Mouse (Mus musculus): ENCODE measurements at regions not wholly inside any gene's neighbourhood (a gene's known extent, or its start where the extent isn't known, plus 50 kb on each side); places are given as distances from the start of the nearest gene placed in this dataset.

DNA sequence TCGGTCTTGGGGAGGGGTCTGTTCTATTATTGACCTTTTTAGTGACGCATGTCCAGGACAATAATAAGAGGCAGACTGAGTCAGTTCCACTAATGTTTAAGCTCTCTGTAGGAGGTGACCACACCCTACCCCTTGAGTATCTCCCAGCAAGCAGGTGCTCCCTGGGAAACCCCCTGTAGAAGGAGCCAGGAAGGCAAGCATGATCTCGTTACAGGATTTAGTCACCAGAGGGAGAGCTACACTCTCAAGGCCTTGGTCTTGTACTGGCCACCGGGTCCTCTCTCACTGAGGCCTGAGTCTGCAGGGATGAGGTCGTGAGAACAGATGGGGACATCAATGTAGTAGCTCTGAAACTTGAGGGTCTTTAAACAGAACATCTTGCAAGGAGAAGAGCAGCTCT lies 55.3 kb upstream of the Ccnd2 start:
- 60% methylated on average over 5 of the region's 5 CpGs for WGBS
- no peaks in the 10 kb centered on the region for H3K4me1 ChIP-seq (replicated peaks; ENCODE audit: control insufficient read depth, insufficient read depth)
- DNase-seq (ENCODE audit: low spot score): no peak
- TF ChIP-seq CTCF (IDR thresholded peaks at IDR 0.05; ENCODE audit: low read depth) (no peak), EP300 (optimal IDR thresholded peaks at IDR 0.05) (no peak)
- no peak; the same call in 1 of the 2 replicates for ATAC-seq (ENCODE audit: low FRiP score, low TSS enrichment)
- no peak overlapping the region for H3K4me2 ChIP-seq (replicated peaks; ENCODE audit: low read depth)
- no peaks in the 10 kb centered on the region for H3K36me3 ChIP-seq (ENCODE audit: control insufficient read depth, insufficient read depth, low read length)
- H3K9ac ChIP-seq (ENCODE audit: low read length): no peak overlapping the region
- H3K4me3 ChIP-seq (ENCODE audit: low read depth, low read length): no peak overlapping the region
- no peaks in the 10 kb centered on the region for H3K27me3 ChIP-seq (ENCODE audit: control insufficient read depth, insufficient read depth, low read length)
- no peaks in the 10 kb centered on the region for H3K9me3 ChIP-seq (ENCODE audit: control insufficient read depth, low read length)
- no peak overlapping the region for H3K27ac ChIP-seq (replicated peaks)

DNA sequence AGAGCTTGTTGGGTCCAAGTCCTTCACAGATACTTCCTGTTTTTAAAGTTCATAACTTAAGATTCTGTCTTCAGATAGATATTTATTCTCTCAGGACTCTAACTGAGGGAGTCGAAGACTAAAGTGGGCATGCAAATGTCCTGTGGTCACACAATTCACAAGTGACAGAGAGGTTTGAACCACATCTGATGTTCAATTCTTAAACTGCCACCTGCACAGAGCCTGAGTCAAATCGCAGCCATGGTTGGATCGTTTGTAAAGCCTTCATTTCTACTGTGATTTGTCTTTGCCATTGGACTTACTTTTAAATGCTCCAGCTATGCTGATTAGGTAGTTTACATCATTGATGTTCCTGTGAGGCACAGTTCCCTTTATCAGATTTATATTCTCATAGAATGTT lies 61.4 kb upstream of the Ccnd2 start:
- WGBS: 86% methylated on average over 3 of the region's 3 CpGs

GRCm38 (mm10) chr6:127215915-127216314 lies 63.9 kb upstream of the Ccnd2 start:
- no peak overlapping the region for H3K27ac ChIP-seq (replicated peaks)
- no peaks in the 10 kb centered on the region for H3K27me3 ChIP-seq (ENCODE audit: control insufficient read depth, insufficient read depth, low read length)
- DNase-seq (ENCODE audit: low spot score) (no peak), ATAC-seq (ENCODE audit: low FRiP score, low TSS enrichment) (no peak)
- no peaks in the 10 kb centered on the region for H3K36me3 ChIP-seq (ENCODE audit: control insufficient read depth, insufficient read depth, low read length)
- no peaks in the 10 kb centered on the region for H3K9me3 ChIP-seq (ENCODE audit: control insufficient read depth, low read length)
- no peak overlapping the region for H3K4me3 ChIP-seq (ENCODE audit: low read depth, low read length)
- no peak overlapping the region for H3K9ac ChIP-seq (ENCODE audit: low read length)
- WGBS: 53% methylated on average over 4 of the region's 4 CpGs
- H3K4me1 ChIP-seq (replicated peaks; ENCODE audit: control insufficient read depth, insufficient read depth): no peaks in the 10 kb centered on the region
- no peak overlapping the region for H3K4me2 ChIP-seq (replicated peaks; ENCODE audit: low read depth)
- TF ChIP-seq CTCF (IDR thresholded peaks at IDR 0.05; ENCODE audit: low read depth) (no peak), EP300 (optimal IDR thresholded peaks at IDR 0.05) (no peak)

More for the DNA sequence above, 61.4 kb upstream of the Ccnd2 start:
- TF ChIP-seq EP300 (optimal IDR thresholded peaks at IDR 0.05): no peak
- no peak for TF ChIP-seq CTCF (IDR thresholded peaks at IDR 0.05; ENCODE audit: low read depth)
- H3K4me2 ChIP-seq (replicated peaks; ENCODE audit: low read depth): no peak overlapping the region
- H3K4me1 ChIP-seq (replicated peaks; ENCODE audit: control insufficient read depth, insufficient read depth): no peaks in the 10 kb centered on the region
- no peak overlapping the region for H3K9ac ChIP-seq (ENCODE audit: low read length)
- H3K4me3 ChIP-seq (ENCODE audit: low read depth, low read length): no peak overlapping the region
- ATAC-seq (ENCODE audit: low FRiP score, low TSS enrichment) (no peak), DNase-seq (ENCODE audit: low spot score) (no peak)
- no peaks in the 10 kb centered on the region for H3K36me3 ChIP-seq (ENCODE audit: control insufficient read depth, insufficient read depth, low read length)
- H3K9me3 ChIP-seq (ENCODE audit: control insufficient read depth, low read length): no peaks in the 10 kb centered on the region
- H3K27ac ChIP-seq (replicated peaks): no peak overlapping the region
- H3K27me3 ChIP-seq (ENCODE audit: control insufficient read depth, insufficient read depth, low read length): no peaks in the 10 kb centered on the region

DNA sequence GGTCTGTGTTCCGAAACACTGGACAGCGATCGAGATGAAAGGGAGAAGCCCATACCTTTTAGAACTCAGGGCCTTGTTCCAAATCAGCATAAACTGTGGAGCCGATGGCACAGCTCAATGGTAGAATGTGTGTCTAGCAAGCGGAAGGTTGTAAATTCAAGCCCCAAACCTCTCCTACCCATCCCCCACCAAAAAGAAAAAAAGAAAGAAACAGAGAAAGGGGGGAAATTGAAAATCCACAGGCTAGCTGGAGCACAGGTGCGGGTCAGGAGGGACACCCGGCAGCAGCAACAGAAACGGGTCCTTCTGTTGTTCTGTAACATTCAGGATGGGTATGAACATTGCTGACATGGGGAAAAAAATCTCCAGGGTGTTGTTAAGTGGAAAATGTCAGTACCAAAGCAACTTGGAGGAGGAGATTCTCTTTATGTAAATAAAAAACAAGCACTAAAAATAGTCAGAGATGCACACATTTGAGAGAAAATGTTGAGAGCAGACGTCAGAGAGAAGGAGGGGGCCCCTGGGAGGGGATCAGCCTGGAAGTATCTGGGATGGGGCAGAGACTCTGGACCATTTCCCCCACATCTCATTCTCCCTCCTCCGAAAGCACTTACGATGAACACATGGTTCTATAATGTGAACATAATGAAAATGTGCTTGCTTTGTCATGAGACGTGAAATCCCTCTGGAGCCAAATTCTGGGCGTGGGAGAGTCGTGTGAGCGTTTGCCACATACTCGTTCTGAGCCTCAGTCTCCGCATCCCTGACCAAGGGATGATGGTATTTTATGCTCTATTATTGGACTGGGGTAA lies 66.8 kb upstream of the Ccnd2 start:
- Histone ChIP-seq H3K27ac (replicated peaks) (no peak overlapping the region), H3K27me3 (ENCODE audit: control insufficient read depth, insufficient read depth, low read length) (no peaks in the 10 kb centered on the region), H3K4me2 (replicated peaks; ENCODE audit: low read depth) (no peak overlapping the region), H3K4me3 (ENCODE audit: low read depth, low read length) (no peak overlapping the region), H3K36me3 (ENCODE audit: control insufficient read depth, insufficient read depth, low read length) (no peaks in the 10 kb centered on the region), H3K9me3 (ENCODE audit: control insufficient read depth, low read length) (no peaks in the 10 kb centered on the region), H3K4me1 (replicated peaks; ENCODE audit: control insufficient read depth, insufficient read depth) (no peaks in the 10 kb centered on the region), H3K9ac (ENCODE audit: low read length) (no peak overlapping the region)
- TF ChIP-seq CTCF (IDR thresholded peaks at IDR 0.05; ENCODE audit: low read depth): no peak
- 69% methylated on average over 17 of the region's 17 CpGs for WGBS
- ATAC-seq (ENCODE audit: low FRiP score, low TSS enrichment): no peak
- no peak for DNase-seq (ENCODE audit: low spot score)

GRCm38 (mm10) chr6:127219446-127219802 lies 67.4 kb upstream of the Ccnd2 start:
- H3K9ac ChIP-seq (ENCODE audit: low read length): no peak overlapping the region
- no peak overlapping the region for H3K4me3 ChIP-seq (ENCODE audit: low read depth, low read length)
- TF ChIP-seq EP300 (optimal IDR thresholded peaks at IDR 0.05): no peak
- no peak for TF ChIP-seq CTCF (IDR thresholded peaks at IDR 0.05; ENCODE audit: low read depth)
- H3K27me3 ChIP-seq (ENCODE audit: control insufficient read depth, insufficient read depth, low read length): no peaks in the 10 kb centered on the region
- whole genome bisulfite sequencing: 69% methylated on average over 7 of the region's 7 CpGs
- no peak overlapping the region for H3K27ac ChIP-seq (replicated peaks)
- no peaks in the 10 kb centered on the region for H3K4me1 ChIP-seq (replicated peaks; ENCODE audit: control insufficient read depth, insufficient read depth)
- H3K4me2 ChIP-seq (replicated peaks; ENCODE audit: low read depth): no peak overlapping the region
- H3K36me3 ChIP-seq (ENCODE audit: control insufficient read depth, insufficient read depth, low read length): no peaks in the 10 kb centered on the region
- DNase-seq (ENCODE audit: low spot score) (no peak), ATAC-seq (ENCODE audit: low FRiP score, low TSS enrichment) (no peak)
- H3K9me3 ChIP-seq (ENCODE audit: control insufficient read depth, low read length): no peaks in the 10 kb centered on the region

DNA sequence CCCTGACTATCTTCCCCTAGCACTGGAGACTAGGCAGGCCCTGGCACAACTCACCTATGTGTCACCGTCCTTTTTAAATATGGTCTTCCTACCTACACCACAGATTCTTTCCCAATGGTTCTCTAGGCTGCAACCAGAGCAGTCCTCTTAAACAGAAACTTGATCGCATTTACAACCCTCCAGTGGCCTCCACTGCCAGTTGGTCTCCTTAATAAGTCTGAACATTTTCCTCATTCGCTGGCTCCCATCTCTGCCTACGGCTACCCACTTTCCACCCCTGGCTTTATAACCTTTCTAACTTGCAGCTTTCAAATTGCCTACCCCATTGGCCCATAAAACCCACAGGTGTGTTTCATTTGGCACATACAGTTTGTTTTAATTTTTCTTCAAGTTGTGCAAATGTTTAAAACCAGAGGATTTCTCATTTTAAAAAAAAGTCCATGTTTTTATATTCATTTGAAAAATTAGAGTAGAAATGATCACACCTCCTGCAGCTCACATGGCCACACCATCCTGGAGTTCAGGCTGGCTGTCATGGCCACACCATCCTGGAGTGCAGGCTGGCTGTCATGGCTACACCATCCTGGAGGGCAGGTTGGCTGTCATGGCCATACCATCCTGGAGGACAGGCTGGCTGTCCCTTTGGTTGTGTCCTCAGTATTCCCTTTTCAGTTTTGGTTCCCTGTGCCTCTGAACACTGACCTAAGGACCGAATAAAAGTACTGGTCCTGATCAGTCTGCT lies 74.4 kb upstream of the Ccnd2 start:
- no peaks in the 10 kb centered on the region for H3K9me3 ChIP-seq (ENCODE audit: control insufficient read depth, low read length)
- no peak overlapping the region for H3K4me2 ChIP-seq (replicated peaks; ENCODE audit: low read depth)
- H3K27ac ChIP-seq (replicated peaks): no peak overlapping the region
- no peak for TF ChIP-seq CTCF (IDR thresholded peaks at IDR 0.05; ENCODE audit: low read depth)
- no peak for TF ChIP-seq EP300 (optimal IDR thresholded peaks at IDR 0.05)
- H3K36me3 ChIP-seq (ENCODE audit: control insufficient read depth, insufficient read depth, low read length): no peaks in the 10 kb centered on the region
- WGBS: 74% methylated on average over 5 of the region's 5 CpGs
- no peaks in the 10 kb centered on the region for H3K4me1 ChIP-seq (replicated peaks; ENCODE audit: control insufficient read depth, insufficient read depth)
- H3K9ac ChIP-seq (ENCODE audit: low read length): no peak overlapping the region
- no peak for ATAC-seq (ENCODE audit: low FRiP score, low TSS enrichment)
- H3K27me3 ChIP-seq (ENCODE audit: control insufficient read depth, insufficient read depth, low read length): no peaks in the 10 kb centered on the region
- DNase-seq (ENCODE audit: low spot score): no peak
- H3K4me3 ChIP-seq (ENCODE audit: low read depth, low read length): no peak overlapping the region

Data from stomach, postnatal 0 days (tissue).